Mouse (Mus musculus) stomach, adult 2 months (tissue): ENCODE results near the gene Klk1b11. TPM values are rescaled to one million over a fixed set of nuclear protein-coding genes. Genes with fewer than 3 reads are reported as not detected.

Experiments
- polyA plus RNA-seq: library from polyadenylated mRNA; depleted of rRNA; stranded (reverse); fragments of >200 nt; gene quantifications from 2 replicates; pipeline ENCODE4 v1.2.3, GENCODE M21; 2012; rRNA removed

Gene Klk1b11
- not detected in 2 replicates for polyA plus RNA-seq

DNA sequence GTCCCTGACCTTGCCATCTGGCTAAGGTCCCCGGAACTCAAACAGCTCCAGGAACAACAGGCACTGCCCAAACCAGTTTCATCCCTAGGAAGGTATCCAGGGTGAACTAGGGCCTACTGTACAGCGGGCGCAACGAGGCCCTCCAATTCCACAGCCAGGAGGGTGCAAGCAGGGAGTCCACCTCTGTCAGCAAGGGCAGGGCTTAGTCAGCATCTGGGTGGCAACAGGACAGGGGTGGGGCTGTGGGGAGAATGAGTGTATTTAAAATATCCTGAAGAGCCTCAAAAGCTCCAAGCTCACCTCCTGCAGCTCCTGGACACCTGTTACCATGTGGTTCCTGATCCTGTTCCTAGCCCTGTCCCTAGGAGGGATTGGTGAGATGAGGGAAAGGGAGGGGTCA lies at the start of gene Klk1b11:
Gene Klk1b11 (plus strand): TSS at position 301 of the 400 bp plus-strand sequence.

DNA sequence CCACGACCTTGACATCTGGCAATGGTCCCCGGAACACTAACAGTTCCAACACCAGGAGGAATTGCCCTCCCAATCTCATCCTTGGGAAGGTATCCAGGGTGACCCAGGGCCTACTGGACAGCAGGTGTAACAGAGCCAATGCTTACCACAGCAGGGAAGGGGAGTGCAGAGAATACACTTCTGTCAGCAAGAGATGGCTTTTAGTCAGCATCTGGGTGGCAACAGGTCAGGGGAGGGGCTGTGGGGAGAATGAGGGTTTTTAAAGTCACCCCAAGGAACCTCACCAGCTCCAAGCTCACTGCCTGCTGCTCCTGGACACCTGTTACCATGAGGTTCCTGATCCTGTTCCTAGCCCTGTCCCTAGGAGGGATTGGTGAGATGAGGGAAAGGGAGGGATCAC lies 45.3 kb upstream of the Klk1b11 start, which contains the start of gene Klk1b8:
Gene Klk1b8 (plus strand): TSS at position 301 of the 400 bp plus-strand sequence.

DNA sequence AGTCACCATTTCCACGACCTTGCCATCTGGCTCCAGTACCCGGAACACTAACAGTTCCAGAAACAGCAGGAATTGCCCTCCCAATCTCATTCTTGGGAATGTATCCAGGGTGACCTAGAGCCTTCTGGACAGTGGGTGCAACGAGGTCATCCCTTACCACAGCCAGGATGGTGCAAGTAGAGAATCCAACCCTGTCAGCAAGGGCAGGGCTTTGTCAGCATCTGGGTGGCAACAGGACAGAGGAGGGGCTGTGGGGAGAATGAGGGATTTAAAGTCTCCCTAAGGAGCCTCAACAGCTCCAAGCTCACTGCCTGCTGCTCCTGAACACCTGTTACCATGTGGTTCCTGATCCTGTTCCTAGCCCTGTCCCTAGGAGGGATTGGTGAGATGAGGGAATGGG lies 29.2 kb upstream of the Klk1b11 start, which contains the start of gene Klk1b1:
Gene Klk1b1 (plus strand): TSS at position 301 of the 400 bp plus-strand sequence.

DNA sequence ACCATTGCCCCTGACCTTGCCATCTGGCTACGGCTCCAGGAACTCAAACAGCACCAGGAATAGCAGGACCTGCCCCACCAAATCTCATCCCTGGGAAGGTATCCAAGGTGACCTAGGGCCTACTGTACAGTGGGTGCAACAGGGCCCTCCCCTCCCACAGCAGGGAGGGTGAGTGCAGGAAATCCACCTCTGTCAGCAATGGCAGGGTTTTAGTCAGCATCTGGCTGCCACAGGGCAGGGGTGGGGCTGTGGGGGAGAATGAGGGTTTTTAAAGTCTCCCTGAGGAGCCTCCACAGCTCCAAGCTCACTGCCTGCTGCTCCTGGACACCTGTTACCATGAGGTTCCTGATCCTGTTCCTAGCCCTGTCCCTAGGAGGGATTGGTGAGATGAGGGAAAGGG lies 19.9 kb upstream of the Klk1b11 start, which contains the start of gene Klk1b9:
Gene Klk1b9 (plus strand): TSS at position 301 of the 400 bp plus-strand sequence.

DNA sequence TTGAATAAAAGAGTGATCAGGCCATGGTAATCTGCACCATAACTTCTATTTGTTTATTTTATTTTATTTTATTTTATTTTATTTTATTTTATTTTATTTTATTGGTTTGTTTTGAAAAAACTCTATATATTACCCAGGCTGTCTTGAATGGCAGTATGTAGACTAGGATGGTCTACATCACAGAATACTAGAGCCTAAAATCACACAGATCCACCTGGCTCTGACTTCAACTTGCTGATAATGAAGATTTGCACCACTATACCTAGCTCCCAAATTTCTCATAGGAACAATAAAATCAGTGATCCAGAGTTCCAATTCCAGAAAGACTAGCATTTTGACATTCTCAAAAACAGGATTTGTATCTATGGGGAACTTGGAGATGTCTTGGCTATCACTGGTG lies 16.2 kb downstream of the Klk1b11 start, which contains the start of gene Klk1b26:
Gene Klk1b26 (plus strand): TSS at position 301 of the 400 bp plus-strand sequence.

Other genes starting within 250 kb of the Klk1b11 start
- gene Klk12, start 227.0 kb upstream of the Klk1b11 start, polyA plus RNA-seq, result 2.5 and 6.0 TPM in 2 replicates
- 27.7 and 37.5 TPM in 2 replicates for gene Klk11, start 221.3 kb upstream of the Klk1b11 start, polyA plus RNA-seq
- gene Klk10, start 214.8 kb upstream of the Klk1b11 start, polyA plus RNA-seq, result 70.8 and 139 TPM in 2 replicates
- gene Klk9, start 204.0 kb upstream of the Klk1b11 start, polyA plus RNA-seq, result 13.5 and 28.2 TPM in 2 replicates
- gene Klk8, start 198.3 kb upstream of the Klk1b11 start, polyA plus RNA-seq, result 35.2 and 46.8 TPM in 2 replicates
- gene Klk7, start 184.6 kb upstream of the Klk1b11 start, polyA plus RNA-seq, result 5.4 and 17.8 TPM in 2 replicates
- 4.1 and 11.7 TPM in 2 replicates for gene Klk6, start 171.4 kb upstream of the Klk1b11 start, polyA plus RNA-seq
- gene Klk5, start 153.9 kb upstream of the Klk1b11 start, polyA plus RNA-seq, result 26.4 and 45.6 TPM in 2 replicates
- not detected in 2 replicates for gene Klk4, start 114.7 kb upstream of the Klk1b11 start, polyA plus RNA-seq
- gene Klk15, start 62.1 kb upstream of the Klk1b11 start, polyA plus RNA-seq, result not detected in 2 replicates
- gene Klk1b8, start 45.2 kb upstream of the Klk1b11 start, polyA plus RNA-seq, result not detected in 2 replicates
- gene Klk1b1, start 29.1 kb upstream of the Klk1b11 start, polyA plus RNA-seq, result not detected in 2 replicates
- not detected in 2 replicates for gene Klk1b9, start 19.8 kb upstream of the Klk1b11 start, polyA plus RNA-seq
- gene Klk1b26, start 16.3 kb downstream of the Klk1b11 start, polyA plus RNA-seq, result 0.30 and 0.31 TPM in 2 replicates
- not detected in 2 replicates for gene Klk1b27, start 56.4 kb downstream of the Klk1b11 start, polyA plus RNA-seq
- gene Klk1b21, start 106.5 kb downstream of the Klk1b11 start, polyA plus RNA-seq, result not detected in 2 replicates
- 0.38 TPM in 1 of 2 replicates, not detected in the other for gene Klk1b22, start 116.8 kb downstream of the Klk1b11 start, polyA plus RNA-seq
- gene Klk1b16, start 140.9 kb downstream of the Klk1b11 start, polyA plus RNA-seq, result not detected in 2 replicates
- 0.19 TPM in 1 of 2 replicates, not detected in the other for gene Klk1b24, start 192.4 kb downstream of the Klk1b11 start, polyA plus RNA-seq
- gene Klk1b3, start 202.3 kb downstream of the Klk1b11 start, polyA plus RNA-seq, result not detected in 2 replicates
- not detected in 2 replicates for gene Klk1b4, start 211.6 kb downstream of the Klk1b11 start, polyA plus RNA-seq
- gene Klk1b5, start 220.1 kb downstream of the Klk1b11 start, polyA plus RNA-seq, result not detected in 2 replicates
- gene Klk1, start 229.5 kb downstream of the Klk1b11 start, polyA plus RNA-seq, result 21.8 and 58.4 TPM in 2 replicates
- gene Gm36864, start 240.3 kb downstream of the Klk1b11 start, polyA plus RNA-seq, result 0.05 TPM in 1 of 2 replicates, not detected in the other